Mouse (Mus musculus) kidney, adult 8-10 months (tissue): ENCODE data around the gene Fbxl18.
"Not testable (repeated sequence)": the region's sequence is repeated elsewhere in the genome, so short reads cannot be mapped to it uniquely, and the experiment has no call there.

Experiments
- DNase-seq, 2 experiments: peaks; one replicate each; pipeline ENCODE4 v3.0.0; 2022

The Fbxl18 gene

GRCm38 (mm10) chr5:142899057-142899601, 3.9 kb upstream of the Fbxl18 start:
- no peak for DNase-seq

GRCm38 (mm10) chr5:142898316-142898715, 3.1 kb upstream of the Fbxl18 start:
- DNase-seq = no peak

- no peak for DNase-seq
These were observed 2.5 kb upstream of the Fbxl18 start for GRCm38 (mm10) chr5:142897568-142898248.

GRCm38 (mm10) chr5:142896713-142897112, 1.5 kb upstream of the Fbxl18 start:
- no peak for DNase-seq

- no peak for DNase-seq
These were observed 971 bp upstream of the Fbxl18 start for GRCm38 (mm10) chr5:142896192-142896591.

- DNase-seq = no peak
These were observed 3.8 kb downstream of the Fbxl18 start for GRCm38 (mm10) chr5:142891396-142891795.

- not testable (repeated sequence) for DNase-seq
These were observed 7.7 kb downstream of the Fbxl18 start for GRCm38 (mm10) chr5:142887533-142887932.

GRCm38 (mm10) chr5:142886761-142887160, 8.5 kb downstream of the Fbxl18 start:
- DNase-seq = no peak

GRCm38 (mm10) chr5:142886181-142886580, 9.0 kb downstream of the Fbxl18 start:
- no peak for DNase-seq

- no peak for DNase-seq
These were observed 12.8 kb downstream of the Fbxl18 start for GRCm38 (mm10) chr5:142882471-142882870.

- peak; percentile 42 to 51 for DNase-seq
These were observed 13.3 kb downstream of the Fbxl18 start for GRCm38 (mm10) chr5:142881936-142882335.

- DNase-seq = peak; percentile 56 to 72
These were observed 14.3 kb downstream of the Fbxl18 start for GRCm38 (mm10) chr5:142880806-142881516.

GRCm38 (mm10) chr5:142880246-142880645, 15.0 kb downstream of the Fbxl18 start:
- DNase-seq = no peak

GRCm38 (mm10) chr5:142879318-142880175, 15.7 kb downstream of the Fbxl18 start:
- peak; percentile 63 to 79 for DNase-seq

GRCm38 (mm10) chr5:142878570-142878969, 16.7 kb downstream of the Fbxl18 start:
- no peak for DNase-seq

GRCm38 (mm10) chr5:142877337-142878280, 17.6 kb downstream of the Fbxl18 start:
- DNase-seq = peak; percentile 58 to 81

GRCm38 (mm10) chr5:142876896-142877295, 18.3 kb downstream of the Fbxl18 start:
- DNase-seq = no peak

- no peak for DNase-seq
These were observed 19.7 kb downstream of the Fbxl18 start for GRCm38 (mm10) chr5:142875513-142875905.

GRCm38 (mm10) chr5:142874791-142875512, 20.3 kb downstream of the Fbxl18 start:
- peak in 1 of 2 experiments; percentile 15 for DNase-seq

- DNase-seq = no peak
These were observed 21.5 kb downstream of the Fbxl18 start for GRCm38 (mm10) chr5:142873718-142874117.

- no peak for DNase-seq
These were observed 23.5 kb downstream of the Fbxl18 start for GRCm38 (mm10) chr5:142871765-142872164.
